Mouse (Mus musculus) left cerebral cortex, adult 2 months (tissue): ENCODE measurements around the gene Ank2. TPM values are rescaled to one million over a fixed set of nuclear protein-coding genes. Genes with fewer than 3 reads are reported as not detected.

Source experiments
- DNase-seq, 2 experiments: peaks; one replicate each; pipeline ENCODE4 v3.0.0; 2021 to 2022; ENCODE audit warnings: low spot score in 2 of 2, mixed read lengths in 1 of 2; ENCODE audit errors: extremely low spot score in 1 of 2
- H3K27ac ChIP-seq: fragments of 200-600 bp; 2 replicates; pipeline ENCODE4 v1.8.1; 2022
- H3K4me3 ChIP-seq: fragments of 200-600 bp; 2 replicates; pipeline ENCODE4 v1.8.1; 2022
- CTCF ChIP-seq: fragments of 200-600 bp; IDR thresholded peaks from 2 replicates; pipeline ENCODE4 v1.8.1; 2022; ENCODE audit warnings: antibody characterized with exemption, mild to moderate bottlenecking, moderate library complexity
- intact Hi-C: fragments of 180-260 bp; cut with DNase I; formaldehyde crosslinking; loops from one replicate; pipeline ENCODE4 v1.15.1; 2025
- total RNA-seq, 2 experiments: library from RNA; stranded (reverse); gene quantifications; 2 replicates each; pipeline ENCODE4 v1.2.3; 2021

The Ank2 gene
- total RNA-seq, 2 experiments from 2014 or later, result 905 to 916 TPM

DNA sequence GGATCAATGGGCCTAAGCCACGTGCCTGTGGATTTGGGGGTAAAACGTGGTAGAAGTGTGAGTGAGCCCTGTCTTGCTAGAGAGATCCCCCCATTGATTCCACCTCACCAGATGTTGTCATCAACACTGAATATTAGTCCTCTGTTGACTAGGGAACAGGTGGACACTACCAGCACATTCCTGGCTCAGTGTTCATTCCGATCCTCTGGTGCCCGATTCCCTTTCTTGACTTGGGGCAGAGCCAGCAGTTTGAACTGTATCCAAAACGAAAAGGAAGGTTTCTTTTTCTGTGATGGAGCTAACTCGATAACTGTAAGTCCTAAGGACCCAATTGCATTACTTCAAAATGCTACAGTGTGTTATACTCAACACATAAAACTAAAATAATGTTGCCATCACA, 382.9 kb downstream of the Ank2 start:
- no peak overlapping the region for H3K4me3 ChIP-seq
- no peak for DNase-seq
- no peak overlapping the region for H3K27ac ChIP-seq
- TF ChIP-seq CTCF, result no peak
- intact Hi-C loops, result no loop called here

- intact Hi-C loops, result no loop called here
- no peak overlapping the region for H3K4me3 ChIP-seq
- TF ChIP-seq CTCF, result no peak
- no peak for DNase-seq
- H3K27ac ChIP-seq, result no peak overlapping the region
Measured at GRCm38 (mm10) chr3:127113238-127113637, 385.9 kb downstream of the Ank2 start.

DNA sequence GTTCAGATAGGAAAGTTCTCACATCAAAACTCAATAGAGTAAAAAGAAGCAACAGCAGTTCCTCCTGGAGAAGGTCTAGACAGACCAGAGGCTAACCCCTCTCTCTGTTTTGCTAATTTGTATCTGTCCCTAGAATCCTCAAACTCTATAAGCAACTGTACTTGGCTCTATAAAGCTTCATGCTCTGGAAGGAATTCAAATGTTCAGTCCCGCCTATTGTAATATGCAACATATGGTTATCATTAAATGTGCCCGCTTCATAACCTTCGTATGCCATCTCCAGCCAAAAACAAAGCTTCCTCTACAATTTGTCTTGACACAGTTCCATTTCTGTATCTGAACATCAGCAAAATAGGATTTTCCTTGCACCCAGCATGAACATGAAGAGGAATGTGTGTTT, 389.7 kb downstream of the Ank2 start:
- no peak for TF ChIP-seq CTCF
- Histone ChIP-seq H3K4me3 (no peak overlapping the region), H3K27ac (no peak overlapping the region)
- intact Hi-C loops, result no loop called here
- DNase-seq, result no peak

GRCm38 (mm10) chr3:127108481-127108880, 390.7 kb downstream of the Ank2 start:
- no peak overlapping the region for H3K27ac ChIP-seq
- no peak for DNase-seq
- TF ChIP-seq CTCF, result no peak
- intact Hi-C loops, result no loop called here
- H3K4me3 ChIP-seq, result no peak overlapping the region

DNA sequence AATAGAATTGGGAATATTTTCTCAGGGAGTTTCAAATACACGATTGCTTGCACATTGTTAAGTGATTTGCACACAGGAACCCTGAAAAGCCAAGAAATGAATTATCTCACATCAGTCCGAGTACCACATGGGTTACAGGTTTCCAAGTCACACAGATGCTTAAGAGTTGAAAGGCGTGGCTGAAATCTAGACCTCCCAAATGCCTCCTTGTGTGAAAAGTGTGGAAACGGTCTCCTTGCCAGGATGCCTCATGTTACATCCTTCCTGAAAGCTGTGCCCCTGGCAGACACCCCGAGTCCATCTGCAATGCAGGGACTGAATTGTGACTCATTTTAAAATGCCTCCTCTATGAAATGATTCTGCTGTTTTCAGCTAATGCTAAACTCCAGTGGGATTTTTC, 391.9 kb downstream of the Ank2 start:
- intact Hi-C loops, result no loop called here
- Histone ChIP-seq H3K27ac (peak overlapping the region; percentile 26; the same call in 1 of the 2 replicates), H3K4me3 (no peak overlapping the region)
- no peak for DNase-seq
- TF ChIP-seq CTCF, result no peak

DNA sequence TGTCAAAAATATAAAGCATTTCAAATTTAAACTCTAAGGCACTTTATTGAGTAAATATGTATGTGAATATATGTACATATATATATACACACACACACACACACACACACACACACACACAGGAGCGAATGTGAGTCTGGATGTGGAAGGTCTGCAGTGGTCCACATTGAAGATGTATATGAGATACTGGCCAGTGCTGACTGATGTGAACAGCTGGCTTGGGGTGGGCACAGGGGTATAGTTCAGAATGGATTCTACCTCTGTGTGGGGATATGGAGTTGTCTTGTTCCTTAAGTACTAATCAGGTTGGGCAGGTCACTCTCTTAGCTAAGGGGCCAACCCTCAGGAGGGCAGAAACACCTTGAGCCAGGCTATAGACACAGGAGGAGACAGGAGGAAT, 397.8 kb downstream of the Ank2 start:
- intact Hi-C loops, result no loop called here
- DNase-seq, result no peak
- no peak overlapping the region for H3K27ac ChIP-seq
- H3K4me3 ChIP-seq, result no peak overlapping the region
- no peak for TF ChIP-seq CTCF

DNA sequence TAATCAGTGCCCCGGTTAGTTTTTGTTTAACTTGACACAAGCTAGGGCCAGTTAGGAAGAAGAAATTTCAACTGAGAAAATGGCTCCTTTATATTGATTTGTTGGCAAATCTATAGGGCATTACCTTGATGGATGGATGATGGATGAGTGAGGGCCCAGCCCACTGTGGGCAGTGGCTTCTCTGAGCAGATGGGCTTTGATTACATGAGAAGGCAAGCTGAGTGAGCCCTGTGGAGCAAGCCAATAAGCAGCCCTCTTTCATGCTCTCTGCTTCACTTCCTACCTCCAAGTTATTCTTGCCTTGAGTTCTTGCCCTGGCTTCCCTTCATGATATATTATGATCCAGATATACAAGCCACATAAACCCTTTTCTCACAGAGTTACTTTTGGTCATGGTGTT, 401.4 kb downstream of the Ank2 start:
- TF ChIP-seq CTCF, result no peak
- no peak overlapping the region for H3K27ac ChIP-seq
- DNase-seq, result no peak
- H3K4me3 ChIP-seq, result no peak overlapping the region
- intact Hi-C loops, result loop anchor here (10.0 kb wide), 1 partner anchor 57 kb away; no protein-coding TSS in a partner anchor

DNA sequence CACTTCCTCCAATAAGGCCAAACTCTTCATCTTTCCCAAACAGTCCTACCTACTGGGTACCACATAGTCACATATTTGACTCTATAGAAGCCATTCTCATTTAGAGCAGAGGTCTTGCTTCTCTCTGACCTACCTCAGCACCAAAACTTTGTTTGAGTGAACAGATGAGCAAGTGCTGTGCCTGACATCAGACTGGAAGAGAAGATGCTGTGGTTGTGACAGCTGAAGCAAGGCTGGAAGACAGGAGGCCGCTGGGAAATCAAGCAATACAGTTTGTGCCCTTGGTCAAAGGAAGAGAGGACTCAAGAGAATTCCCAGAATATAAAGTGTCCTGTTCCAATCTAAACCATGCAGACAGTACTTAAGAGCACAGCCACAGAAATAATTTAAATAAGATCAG, 402.0 kb downstream of the Ank2 start:
- intact Hi-C loops, result loop anchor here (10.0 kb wide), 1 partner anchor 58 kb away; no protein-coding TSS in a partner anchor
- DNase-seq, result no peak
- H3K4me3 ChIP-seq, result no peak overlapping the region
- no peak overlapping the region for H3K27ac ChIP-seq
- TF ChIP-seq CTCF, result no peak

GRCm38 (mm10) chr3:127093631-127094030, 405.5 kb downstream of the Ank2 start:
- no peak for TF ChIP-seq CTCF
- Histone ChIP-seq H3K27ac (peak overlapping the region; percentile 64; the same call in 1 of the 2 replicates), H3K4me3 (no peak overlapping the region)
- intact Hi-C loops, result loop anchor here (10.0 kb wide), 1 partner anchor 61 kb away; no protein-coding TSS in a partner anchor
- no peak for DNase-seq

DNA sequence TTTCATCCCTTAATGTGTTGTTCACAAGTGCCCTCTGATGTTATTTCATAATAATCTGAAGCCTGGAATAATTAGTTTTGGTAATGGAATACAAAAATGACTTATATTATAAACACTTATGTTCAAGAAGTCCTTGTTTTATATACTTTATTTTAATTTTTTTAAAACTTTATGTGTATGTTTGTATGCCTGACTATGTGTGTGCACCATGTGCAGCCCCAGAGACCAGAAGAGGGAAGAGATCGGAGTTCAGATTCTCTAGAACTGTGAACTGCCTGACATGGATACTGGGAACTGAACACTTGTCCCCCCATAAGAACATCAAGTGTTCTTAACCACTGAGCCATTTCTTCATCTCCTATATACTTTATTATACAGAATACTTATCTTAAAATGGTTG, 411.6 kb downstream of the Ank2 start:
- DNase-seq, result no peak
- intact Hi-C loops, result no loop called here
- Histone ChIP-seq H3K4me3 (no peak overlapping the region), H3K27ac (no peak overlapping the region)
- TF ChIP-seq CTCF, result no peak

GRCm38 (mm10) chr3:127086834-127087506, 412.2 kb downstream of the Ank2 start:
- no peak for TF ChIP-seq CTCF
- intact Hi-C loops, result no loop called here
- Histone ChIP-seq H3K4me3 (no peak overlapping the region), H3K27ac (no peak overlapping the region)
- no peak for DNase-seq

GRCm38 (mm10) chr3:127077369-127077768, 421.8 kb downstream of the Ank2 start:
- TF ChIP-seq CTCF, result no peak
- no peak overlapping the region for H3K4me3 ChIP-seq
- no peak overlapping the region for H3K27ac ChIP-seq
- intact Hi-C loops, result no loop called here
- no peak for DNase-seq
